Mouse (Mus musculus) urinary bladder, adult 18-20 months (tissue): ENCODE measurements around the gene Hivep2.

ENCODE experiments used
- DNase-seq, 2 experiments: peaks; one replicate each; pipeline ENCODE4 v3.0.0; 2022; ENCODE audit warnings: low spot score in 2 of 2, mixed read lengths in 2 of 2

Gene Hivep2

DNA sequence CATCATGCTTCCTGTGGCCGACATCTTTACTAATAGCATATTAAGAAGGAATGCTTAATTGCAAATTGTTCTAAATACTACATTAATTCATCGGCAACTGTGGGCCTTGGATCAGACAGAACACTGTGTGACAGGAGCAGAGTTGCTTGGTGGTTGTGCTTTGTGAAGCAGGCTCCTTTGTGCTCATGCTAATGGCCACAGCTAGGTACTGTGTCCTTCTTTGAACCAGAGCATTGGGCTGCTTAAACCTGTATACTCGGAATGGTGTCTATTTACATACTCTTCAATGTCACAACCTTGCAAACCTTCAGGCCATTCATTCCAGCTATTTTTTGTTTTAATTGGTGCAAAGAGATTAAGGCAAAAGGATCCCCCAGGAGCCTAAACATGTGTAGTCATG lies 115.9 kb downstream of the Hivep2 start:
- no peak for DNase-seq

DNA sequence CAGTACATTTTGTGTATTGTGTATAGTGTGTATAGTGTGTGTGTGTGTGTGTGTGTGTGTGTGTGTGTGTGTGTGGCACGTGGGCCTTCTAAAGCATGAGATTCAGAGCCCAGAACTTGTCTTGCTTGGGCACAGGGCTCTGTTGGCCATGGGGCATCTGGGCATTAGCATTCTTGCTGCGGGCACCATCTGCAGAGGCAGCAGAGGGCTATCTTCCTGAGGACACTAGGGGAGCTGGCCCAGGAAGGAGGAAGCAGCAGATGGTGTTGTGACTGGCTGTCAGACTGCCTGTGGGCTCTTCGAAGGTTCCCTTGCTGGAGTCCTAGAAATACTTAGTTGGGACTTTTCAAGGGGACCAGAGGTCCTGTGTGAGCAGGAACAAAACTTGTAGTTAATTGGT lies 116.4 kb downstream of the Hivep2 start:
- no peak for DNase-seq

DNA sequence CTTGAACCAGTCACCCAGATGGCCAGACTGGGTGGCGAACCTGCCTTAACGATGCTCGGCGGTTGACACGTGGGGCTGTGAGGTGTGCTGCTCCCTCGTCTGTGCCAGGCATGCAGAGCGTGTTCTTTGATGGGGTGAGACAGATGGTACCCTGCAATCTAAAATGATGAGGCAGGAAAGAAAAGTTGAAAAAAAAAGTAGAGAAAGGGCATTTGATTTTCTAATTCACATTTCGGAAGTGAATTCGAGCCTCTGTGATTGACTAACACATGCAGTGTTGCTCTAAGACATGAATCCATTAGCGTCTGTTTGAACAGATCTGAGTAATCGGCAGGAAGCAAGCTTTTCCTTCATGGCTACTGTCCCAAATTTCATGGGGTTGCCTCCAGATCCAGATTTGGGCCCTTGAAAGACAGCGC lies 119.4 kb downstream of the Hivep2 start:
- DNase-seq = no peak

DNA sequence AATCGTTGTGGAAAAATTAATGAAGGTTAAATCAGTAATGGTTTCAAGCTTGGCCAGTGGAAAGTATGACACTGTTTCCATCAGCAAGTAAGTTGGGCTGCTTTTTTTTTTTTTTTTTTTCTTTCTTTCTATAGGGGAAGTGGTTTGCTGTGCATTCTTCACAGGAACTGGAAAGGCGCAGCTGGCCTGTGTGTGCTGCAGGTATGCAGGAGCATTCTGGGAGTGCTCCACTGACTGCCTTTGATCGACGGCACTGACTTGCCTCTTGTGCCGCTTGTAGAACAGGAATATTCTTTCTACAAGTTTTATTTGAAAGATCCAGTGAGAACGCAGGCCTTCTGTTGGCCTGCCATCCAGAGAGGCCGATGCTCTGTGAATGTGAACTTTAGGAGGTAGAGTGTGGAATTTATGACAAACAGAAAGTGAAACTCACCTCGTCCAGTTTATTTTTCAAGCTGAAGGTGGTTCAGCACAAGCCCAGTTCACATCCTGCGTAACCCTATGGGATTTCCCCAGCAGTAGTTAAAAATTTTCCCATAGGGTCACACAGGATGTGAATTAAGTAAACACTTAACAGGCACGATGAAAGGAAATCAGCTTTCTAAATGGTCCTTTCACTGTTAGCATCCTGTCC lies 120.1 kb downstream of the Hivep2 start:
- no peak for DNase-seq

DNA sequence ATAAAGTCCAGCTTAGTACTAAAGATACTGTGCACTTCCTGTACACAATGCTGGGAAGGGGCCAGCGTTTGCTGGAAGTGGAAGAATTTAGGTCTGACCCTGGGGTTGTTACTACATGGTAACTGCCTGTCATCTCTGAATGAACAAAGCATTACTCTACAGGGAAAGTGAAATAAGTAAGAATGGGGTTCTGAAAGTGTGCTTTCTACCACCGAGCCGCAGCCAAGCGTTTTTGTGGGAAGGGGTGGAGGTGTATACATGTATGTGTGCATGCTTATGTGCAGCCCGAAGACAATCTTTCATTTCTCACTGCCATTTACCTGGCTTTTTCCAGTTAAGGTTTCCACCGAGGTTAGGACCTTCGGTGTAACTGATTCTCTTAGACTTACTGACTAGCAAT lies 121.4 kb downstream of the Hivep2 start:
- no peak for DNase-seq

DNA sequence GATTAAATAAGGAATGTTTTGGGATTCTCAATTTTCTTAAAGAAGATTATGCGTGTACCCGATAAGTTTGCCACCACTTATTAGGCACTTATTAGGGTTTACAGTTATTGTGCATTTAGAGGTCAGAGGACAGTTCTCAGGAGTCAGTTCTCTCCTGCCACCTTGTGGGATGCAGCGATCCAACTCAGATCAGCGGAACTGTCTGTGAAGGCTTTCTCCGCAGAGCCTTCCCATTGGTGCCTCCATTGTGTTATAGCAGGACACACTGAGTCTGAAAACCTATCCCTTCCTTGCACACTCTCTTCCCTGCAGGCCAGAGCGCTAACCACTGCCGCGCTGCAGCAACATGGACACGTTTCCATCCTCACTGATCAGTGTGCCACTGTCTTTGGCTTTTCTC lies 123.6 kb downstream of the Hivep2 start:
- DNase-seq = no peak

DNA sequence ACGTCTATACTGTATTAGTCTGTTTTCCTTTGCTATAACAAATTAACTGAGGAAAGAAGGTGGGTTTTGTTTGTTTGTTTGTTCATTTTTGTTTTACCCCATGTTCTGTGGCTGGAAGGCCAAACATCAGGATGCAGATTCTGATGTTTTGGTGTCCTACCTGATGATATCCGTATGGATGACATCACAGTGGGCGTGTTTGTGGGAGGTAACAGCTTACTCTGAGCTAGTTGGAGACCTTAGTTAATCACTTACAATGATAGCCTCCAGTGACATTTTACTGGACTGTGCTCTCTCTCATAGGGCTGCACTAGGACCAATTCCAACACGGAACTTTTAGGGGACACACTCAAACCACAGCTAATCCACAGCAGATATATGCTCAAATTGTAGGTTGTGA lies 128.2 kb downstream of the Hivep2 start:
- no peak for DNase-seq

DNA sequence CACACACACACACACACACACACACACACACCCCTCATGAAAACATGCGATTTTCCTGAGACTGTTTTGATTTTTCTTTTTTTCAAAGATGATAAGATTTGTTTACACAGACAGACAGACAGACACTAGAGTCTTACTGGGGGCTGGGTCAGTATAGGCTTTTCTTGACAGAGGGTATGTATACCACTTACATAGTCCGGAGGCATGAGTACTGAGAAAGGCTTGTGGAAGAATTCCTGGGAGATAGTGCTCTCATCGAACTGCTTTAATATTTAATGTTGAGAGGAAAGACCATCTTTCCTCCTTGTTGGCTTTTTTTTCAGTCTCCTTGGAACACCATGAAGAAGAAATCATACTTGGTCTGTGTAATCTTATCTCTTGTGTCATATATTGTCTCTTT lies 130.2 kb downstream of the Hivep2 start:
- no peak for DNase-seq

DNA sequence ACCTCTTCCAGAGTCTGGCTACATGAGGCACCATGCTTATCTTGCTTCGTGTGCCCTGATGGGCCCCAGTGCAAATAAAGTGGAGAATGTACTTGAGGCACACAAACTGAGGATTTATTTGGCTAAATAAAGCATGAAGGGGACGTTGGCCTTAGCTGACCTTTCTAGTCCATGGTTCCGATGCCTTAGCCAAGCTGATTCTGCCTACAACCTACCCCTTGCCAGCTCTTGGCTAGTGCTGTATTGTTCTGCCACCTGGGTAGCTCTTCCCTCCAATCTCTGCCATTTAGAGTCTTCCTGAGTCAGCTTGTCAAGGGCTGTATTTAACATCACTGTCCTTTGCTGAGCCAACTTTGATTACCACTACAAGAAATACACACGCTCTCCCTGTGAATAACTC lies 133.3 kb downstream of the Hivep2 start:
- DNase-seq = no peak

DNA sequence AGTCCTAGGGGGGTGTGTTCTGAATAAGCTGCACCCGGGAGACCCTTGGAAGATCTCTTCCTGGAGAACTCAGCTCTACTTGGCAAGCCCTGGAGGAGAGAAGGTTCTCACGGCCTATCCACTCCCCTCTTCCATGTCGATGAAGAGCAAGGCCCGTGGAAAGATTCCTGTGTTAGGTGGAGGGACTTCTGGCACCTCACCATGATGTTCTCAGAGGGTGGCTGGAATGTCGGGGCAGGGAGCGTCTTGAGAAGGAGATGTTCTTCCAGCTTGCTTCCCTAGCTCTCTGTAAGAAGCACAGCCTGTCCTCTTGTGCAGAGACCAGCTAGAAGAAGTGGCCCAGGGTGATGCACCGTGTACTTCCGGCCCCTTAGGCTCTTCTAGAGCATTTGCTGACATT lies 134.2 kb downstream of the Hivep2 start:
- no peak for DNase-seq

DNA sequence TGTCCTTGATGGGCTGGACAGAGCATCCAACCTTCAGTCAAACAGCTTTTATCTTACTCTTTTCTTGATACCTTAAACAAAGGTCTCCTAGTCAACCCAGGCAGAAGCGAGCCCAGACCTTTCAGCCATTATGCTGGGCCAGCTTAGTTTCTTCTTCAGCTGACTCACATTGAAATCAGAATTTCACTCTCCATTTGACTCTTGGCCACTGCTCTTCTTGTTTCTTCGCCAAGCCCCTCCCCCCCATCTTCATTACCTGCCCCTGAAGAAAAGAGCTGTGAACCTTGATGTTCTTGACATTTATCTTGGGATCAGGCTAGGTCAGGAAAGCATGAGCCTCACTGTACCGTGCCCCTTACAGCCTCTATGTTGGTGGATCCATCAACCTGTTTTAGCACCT lies 135.0 kb downstream of the Hivep2 start:
- no peak for DNase-seq

DNA sequence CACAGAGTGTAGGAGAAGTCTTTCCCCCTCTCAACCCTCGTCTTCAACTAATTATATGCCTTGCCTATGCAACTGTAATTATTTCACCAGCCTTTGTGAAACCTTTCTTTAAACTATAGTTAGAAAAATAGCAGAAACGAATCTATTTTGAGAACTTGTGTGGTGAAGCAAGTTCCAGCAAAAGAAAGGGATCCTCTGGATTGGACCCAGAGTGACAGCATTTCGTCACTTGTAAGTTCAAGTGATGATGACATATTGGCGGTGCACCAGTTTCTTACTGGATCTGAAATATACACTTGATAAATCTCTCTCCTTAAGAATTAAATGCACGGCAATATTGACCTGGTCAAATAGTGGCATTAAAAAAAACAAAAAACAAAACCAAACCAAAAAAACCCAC lies 136.1 kb downstream of the Hivep2 start:
- no peak for DNase-seq

DNA sequence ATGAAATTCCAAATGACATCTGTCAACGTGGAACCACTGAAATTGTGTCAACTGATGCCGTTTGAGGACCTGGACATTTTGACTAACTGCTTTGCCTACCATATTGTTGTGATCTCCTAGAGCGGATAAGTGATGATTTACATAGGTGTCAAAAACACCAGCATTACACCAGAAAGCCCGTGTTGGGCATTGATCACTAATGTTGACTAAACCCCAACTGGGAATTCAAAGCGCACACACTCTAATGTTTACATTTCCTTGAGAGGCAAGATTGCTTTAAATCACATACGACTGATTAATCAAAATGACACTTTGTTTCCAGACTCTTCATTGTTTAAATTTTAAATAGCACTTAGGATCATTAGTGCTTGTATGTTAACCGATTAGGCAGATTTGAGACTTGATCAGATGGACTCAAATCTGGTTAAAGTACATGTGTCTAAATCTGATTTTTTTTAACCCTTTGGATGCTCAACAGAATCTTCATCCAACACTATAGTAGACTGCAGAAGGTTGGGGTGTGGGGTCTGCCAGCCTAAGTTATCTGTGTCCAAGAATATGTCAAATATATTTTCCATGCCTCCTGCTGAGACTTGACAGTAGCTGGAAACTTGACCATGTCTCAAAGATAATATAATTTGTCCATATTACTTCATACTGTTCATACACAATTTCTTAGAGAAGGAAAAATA lies 142.3 kb downstream of the Hivep2 start:
- no peak for DNase-seq

DNA sequence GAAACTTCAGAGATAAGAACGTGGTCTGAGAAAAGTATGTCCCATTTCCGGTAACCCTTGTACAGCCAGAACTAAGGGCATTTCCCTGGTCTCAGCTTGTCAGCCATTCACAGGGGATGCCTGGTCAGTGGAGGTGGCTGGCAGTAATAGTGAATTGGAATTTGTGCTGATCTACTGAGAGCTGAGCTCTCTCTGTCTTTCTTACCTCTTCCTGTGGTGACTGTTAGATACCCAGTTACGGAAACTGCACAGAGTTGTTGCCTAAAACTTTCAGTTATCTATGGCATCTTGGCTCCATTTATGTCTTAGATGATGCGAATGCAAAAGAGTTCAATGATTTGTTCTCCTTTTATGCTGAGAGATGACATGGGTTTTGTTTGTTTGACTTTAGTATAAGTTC lies 150.0 kb downstream of the Hivep2 start:
- DNase-seq = no peak

DNA sequence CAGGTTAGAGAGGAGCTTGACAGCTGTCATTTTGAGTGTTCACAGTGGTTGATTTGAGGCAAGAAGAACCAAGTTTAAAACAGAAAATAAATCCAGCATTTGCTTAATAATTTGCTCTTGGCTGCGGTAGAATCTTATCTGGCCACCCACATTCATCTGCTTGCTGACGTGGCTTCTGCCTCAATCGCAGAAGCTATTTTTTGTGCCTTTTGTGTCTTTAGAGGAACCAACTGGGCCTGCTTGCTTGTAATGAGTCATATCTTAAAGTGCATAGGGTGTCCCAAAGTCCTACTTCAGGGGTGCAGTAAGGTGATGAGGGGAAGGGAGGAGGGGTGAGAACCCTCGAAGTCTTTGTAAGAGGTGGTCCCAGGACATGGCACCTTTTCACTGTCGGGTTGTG lies 151.1 kb downstream of the Hivep2 start:
- no peak for DNase-seq

DNA sequence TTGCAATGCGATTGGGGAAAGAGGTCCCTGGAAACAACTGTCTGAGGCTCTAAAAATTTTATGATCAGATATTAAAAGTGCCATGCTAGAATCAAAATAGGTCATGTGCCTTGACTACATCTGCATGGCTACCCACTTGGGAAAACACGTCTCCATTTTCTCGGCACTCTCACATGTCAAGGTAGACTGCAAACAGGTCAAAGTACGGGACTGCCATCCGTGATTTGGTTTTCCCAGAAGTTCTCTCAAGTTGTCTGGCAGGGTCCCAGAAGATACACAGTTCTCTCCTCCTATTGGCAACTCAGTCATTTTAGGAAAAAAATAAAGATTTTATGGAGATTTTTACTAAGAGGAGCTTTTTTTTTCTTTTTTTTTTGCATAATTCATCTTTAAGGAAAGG lies 153.3 kb downstream of the Hivep2 start:
- no peak for DNase-seq

DNA sequence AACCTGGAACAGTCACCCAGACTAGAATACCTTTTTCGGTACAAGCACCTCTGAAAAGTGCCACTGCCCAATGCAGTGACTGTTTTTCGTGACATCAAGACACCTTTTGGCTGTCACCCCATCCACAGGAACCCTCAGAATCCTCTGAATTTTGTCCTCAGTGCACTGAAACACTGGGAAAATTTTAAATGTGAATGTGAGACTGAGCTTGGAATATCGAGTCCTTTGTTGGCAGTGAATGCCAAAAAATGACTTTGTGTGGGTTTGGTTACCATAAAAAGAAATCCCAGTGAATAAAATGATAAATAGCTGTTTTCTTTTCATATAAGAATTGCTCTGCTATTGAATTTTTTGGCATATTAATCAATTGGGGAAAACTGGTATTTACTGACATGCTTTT lies 154.6 kb downstream of the Hivep2 start:
- DNase-seq = no peak

DNA sequence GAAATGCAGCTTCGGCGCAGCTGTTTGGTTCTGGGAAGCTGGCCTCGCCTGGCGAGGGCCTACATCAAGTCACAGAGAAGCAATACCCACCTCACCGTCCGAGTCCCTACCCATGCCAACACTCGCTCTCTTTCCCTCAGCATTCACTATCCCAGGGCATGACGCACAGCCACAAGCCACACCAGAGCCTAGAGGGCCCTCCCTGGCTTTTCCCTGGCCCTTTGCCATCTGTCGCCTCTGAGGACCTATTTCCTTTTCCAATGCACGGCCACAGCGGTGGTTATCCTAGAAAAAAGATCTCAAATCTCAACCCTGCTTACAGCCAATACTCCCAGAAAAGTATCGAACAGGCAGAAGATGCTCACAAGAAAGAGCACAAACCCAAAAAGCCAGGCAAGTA lies 162.0 kb downstream of the Hivep2 start:
- no peak for DNase-seq

DNA sequence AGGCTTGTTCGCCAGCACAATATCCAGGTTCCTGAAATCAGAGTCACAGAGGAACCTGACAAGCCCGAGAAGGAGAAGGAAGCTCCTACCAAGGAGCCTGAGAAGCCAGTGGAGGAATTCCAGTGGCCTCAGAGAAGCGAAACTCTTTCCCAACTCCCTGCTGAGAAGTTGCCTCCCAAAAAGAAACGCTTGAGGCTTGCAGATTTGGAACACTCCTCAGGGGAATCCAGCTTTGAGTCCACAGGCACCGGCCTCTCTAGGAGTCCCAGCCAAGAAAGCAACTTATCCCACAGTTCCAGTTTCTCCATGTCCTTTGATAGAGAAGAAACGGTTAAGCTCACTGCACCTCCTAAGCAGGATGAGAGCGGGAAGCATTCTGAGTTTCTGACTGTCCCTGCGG lies 164.4 kb downstream of the Hivep2 start:
- no peak for DNase-seq

DNA sequence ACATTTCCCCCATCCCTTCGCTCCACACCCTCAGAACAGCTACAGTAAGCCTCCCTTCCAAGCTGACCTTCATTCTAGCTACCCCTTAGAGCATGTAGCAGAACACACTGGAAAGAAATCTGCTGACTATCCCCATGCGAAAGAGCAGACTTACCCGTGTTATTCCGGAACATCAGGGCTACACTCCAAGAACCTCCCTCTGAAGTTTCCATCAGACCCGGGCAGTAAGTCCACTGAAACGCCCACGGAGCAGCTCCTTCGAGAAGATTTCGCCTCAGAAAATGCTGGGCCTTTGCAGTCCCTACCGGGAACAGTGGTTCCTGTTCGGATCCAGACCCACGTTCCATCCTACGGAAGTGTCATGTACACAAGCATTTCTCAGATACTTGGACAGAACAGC lies 165.4 kb downstream of the Hivep2 start:
- no peak for DNase-seq

DNA sequence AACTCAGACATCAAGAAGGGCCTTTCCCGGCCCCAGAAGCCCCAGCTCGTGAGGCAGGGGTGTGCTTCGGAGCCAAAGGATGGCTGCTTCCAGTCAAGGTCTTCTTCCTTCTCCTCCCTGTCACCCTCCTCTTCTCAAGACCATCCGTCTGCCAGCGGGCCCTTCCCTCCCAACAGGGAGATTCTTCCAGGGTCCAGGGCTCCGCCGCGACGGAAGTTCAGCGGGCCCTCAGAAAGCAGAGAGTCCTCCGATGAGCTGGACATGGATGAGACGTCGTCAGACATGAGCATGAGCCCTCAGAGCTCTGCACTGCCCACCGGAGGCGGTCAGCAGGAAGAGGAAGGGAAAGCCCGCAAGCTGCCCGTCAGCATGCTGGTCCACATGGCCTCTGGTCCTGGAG lies 166.2 kb downstream of the Hivep2 start:
- no peak for DNase-seq

DNA sequence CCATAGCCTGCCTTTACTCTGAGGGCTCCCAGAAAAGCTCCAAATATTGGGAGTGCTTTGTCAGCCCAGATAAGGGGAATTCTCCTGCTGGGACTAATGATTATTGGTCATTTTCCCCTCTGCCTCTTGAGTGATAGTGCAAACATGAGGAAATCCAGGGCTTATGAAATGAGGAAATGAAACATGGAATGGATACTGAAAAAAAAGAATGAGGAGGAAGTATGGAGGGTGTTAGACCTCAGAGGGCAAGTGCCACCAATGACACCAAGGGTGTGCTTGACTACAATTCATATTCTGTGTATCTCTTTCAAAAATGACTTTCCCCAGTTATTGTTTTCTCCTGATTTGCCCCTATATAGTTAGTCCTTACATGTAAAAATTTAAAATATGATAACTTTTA lies 167.1 kb downstream of the Hivep2 start:
- no peak for DNase-seq

DNA sequence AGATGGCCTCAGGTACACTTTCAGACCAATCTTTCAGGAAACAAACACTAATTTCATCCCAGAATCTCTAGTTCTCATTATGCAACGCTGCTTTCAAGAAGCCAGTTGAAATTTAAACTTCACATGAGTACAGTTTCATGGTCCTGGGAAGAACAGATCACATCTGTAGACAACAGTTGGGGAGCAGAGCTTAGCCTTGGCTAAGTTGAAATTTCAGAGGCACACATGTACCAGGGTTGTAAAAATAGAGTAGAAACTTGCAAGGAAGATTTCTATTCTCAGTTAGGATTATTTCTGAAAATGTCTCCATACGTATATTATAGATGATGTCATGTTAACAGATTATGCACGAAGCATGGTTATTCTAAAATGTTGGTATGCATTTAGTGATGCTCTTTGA lies 172.8 kb downstream of the Hivep2 start:
- no peak for DNase-seq

DNA sequence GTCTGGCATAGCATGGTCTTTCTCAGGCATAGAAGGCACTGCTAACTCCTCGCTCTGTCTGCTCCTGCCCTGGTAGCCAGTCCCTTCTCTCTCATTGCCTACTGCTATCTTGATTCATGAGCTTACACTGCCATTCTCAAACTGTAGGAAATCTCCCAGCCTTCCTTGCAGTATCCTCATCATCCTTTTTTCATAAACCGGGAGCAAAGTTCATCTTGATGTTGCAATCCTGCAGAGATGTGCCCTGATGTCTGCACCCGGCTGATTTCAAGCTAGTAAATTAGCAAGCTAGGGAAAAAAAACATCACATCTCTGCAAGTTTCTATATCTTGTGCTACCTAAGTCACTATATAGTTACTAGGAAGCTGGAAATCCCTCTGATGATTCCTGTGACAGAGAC lies 179.0 kb downstream of the Hivep2 start:
- DNase-seq = no peak
